Mouse (Mus musculus): ENCODE measurements around the gene Tmem214. TPM values are rescaled to one million over a fixed set of nuclear protein-coding genes. Genes with fewer than 3 reads are reported as not detected.

Gene Tmem214
- 72.3 and 72.5 TPM in 2 replicates for polyA plus RNA-seq (2014; fragmentation: Nextera tagmentation; extraction: Ambion mirVana)

- H3K27me3 ChIP-seq (ENCODE audit: insufficient read depth, low read length) = no peaks in the 10 kb centered on the region
- H3K4me2 ChIP-seq = peak within 1 kb of the TSS; percentile 82
- H3K9ac ChIP-seq = peak within 1 kb of the TSS; percentile 92; the same call in 1 of the 2 replicates
- TF ChIP-seq CTCF (IDR thresholded peaks at IDR 0.05; ENCODE audit: low read depth) = no peak
- 0 out of 2 replicates have a peak within 1 kb of the TSS, but pooled peaks have one; percentile 94 for H3K4me3 ChIP-seq (ENCODE audit: low read depth, low read length)
- no peaks in the 10 kb centered on the region for H3K4me1 ChIP-seq (ENCODE audit: insufficient read depth)
- peaks cover 21% of the 10 kb centered on the region for H3K36me3 ChIP-seq (ENCODE audit: insufficient read depth)
- ATAC-seq (ENCODE audit: insufficient read depth) = no peak
- 90% methylated on average over 3 of the region's 3 CpGs for WGBS
- H3K9me3 ChIP-seq (ENCODE audit: low read depth, low read length) = no peaks in the 10 kb centered on the region
- DNase-seq = no peak
- H3K27ac ChIP-seq (ENCODE audit: low read depth) = peak within 1 kb of the TSS; percentile 54; the same call in 1 of the 2 replicates
These were observed at the start of gene Tmem214 for GRCm38 (mm10) chr5:30867712-30868111. Gene Tmem214 (plus strand): TSS chr5:30868012.

GRCm38 (mm10) chr5:30818758-30819309 lies 49.0 kb upstream of the Tmem214 start:
- TF ChIP-seq CTCF (IDR thresholded peaks at IDR 0.05; ENCODE audit: low read depth) = no peak
- peaks cover 4% of the 10 kb centered on the region; the same call in 1 of the 2 replicates for H3K4me1 ChIP-seq (ENCODE audit: insufficient read depth)
- no peak overlapping the region for H3K9ac ChIP-seq
- H3K4me2 ChIP-seq = no peak overlapping the region
- no peak for ATAC-seq (ENCODE audit: insufficient read depth)
- WGBS = 91% methylated on average over 8 of the region's 8 CpGs
- no peaks in the 10 kb centered on the region for H3K36me3 ChIP-seq (ENCODE audit: insufficient read depth)
- no peak overlapping the region for H3K4me3 ChIP-seq (ENCODE audit: low read depth, low read length)
- no peak overlapping the region for H3K27ac ChIP-seq (ENCODE audit: low read depth)
- H3K27me3 ChIP-seq (ENCODE audit: insufficient read depth, low read length) = no peaks in the 10 kb centered on the region
- no peak for DNase-seq
- no peaks in the 10 kb centered on the region for H3K9me3 ChIP-seq (ENCODE audit: low read depth, low read length)

DNA sequence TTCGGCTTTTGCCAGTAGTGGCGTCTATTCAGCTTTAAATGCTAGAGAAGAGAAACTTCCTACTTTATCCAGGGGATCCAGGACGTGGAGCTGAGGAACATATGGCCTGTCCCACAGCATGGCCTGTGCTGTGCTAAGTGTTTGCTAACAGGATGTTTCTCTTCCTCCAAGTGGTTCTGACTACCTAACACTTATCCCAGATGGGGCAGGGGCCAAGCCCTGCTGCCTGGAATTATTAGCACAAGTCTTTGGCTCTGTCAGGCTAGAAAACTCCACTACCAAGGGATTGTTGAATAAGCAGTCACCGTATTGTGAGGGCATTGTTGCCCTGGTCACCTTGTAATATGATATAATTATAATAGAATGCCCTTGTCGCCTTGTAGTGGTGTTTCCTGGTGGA lies 45.1 kb upstream of the Tmem214 start:
- H3K4me1 ChIP-seq (ENCODE audit: insufficient read depth) = no peaks in the 10 kb centered on the region
- ATAC-seq (ENCODE audit: insufficient read depth) = no peak
- H3K9me3 ChIP-seq (ENCODE audit: low read depth, low read length) = no peaks in the 10 kb centered on the region
- whole genome bisulfite sequencing = 75% methylated on average over 5 of the region's 5 CpGs
- H3K36me3 ChIP-seq (ENCODE audit: insufficient read depth) = no peaks in the 10 kb centered on the region
- H3K27ac ChIP-seq (ENCODE audit: low read depth) = no peak overlapping the region
- no peaks in the 10 kb centered on the region for H3K27me3 ChIP-seq (ENCODE audit: insufficient read depth, low read length)
- DNase-seq = no peak
- no peak overlapping the region for H3K4me2 ChIP-seq
- H3K4me3 ChIP-seq (ENCODE audit: low read depth, low read length) = no peak overlapping the region
- TF ChIP-seq CTCF (IDR thresholded peaks at IDR 0.05; ENCODE audit: low read depth) = no peak
- no peak overlapping the region for H3K9ac ChIP-seq

GRCm38 (mm10) chr5:30823091-30823490 lies 44.7 kb upstream of the Tmem214 start:
- Histone ChIP-seq H3K4me1 (ENCODE audit: insufficient read depth) (no peaks in the 10 kb centered on the region), H3K9ac (no peak overlapping the region), H3K4me3 (ENCODE audit: low read depth, low read length) (no peak overlapping the region), H3K36me3 (ENCODE audit: insufficient read depth) (no peaks in the 10 kb centered on the region), H3K27ac (ENCODE audit: low read depth) (no peak overlapping the region), H3K9me3 (ENCODE audit: low read depth, low read length) (no peaks in the 10 kb centered on the region), H3K27me3 (ENCODE audit: insufficient read depth, low read length) (no peaks in the 10 kb centered on the region), H3K4me2 (no peak overlapping the region)
- 83% methylated on average over 3 of the region's 3 CpGs for WGBS
- no peak for TF ChIP-seq CTCF (IDR thresholded peaks at IDR 0.05; ENCODE audit: low read depth)
- DNase-seq (no peak), ATAC-seq (ENCODE audit: insufficient read depth) (no peak)

DNA sequence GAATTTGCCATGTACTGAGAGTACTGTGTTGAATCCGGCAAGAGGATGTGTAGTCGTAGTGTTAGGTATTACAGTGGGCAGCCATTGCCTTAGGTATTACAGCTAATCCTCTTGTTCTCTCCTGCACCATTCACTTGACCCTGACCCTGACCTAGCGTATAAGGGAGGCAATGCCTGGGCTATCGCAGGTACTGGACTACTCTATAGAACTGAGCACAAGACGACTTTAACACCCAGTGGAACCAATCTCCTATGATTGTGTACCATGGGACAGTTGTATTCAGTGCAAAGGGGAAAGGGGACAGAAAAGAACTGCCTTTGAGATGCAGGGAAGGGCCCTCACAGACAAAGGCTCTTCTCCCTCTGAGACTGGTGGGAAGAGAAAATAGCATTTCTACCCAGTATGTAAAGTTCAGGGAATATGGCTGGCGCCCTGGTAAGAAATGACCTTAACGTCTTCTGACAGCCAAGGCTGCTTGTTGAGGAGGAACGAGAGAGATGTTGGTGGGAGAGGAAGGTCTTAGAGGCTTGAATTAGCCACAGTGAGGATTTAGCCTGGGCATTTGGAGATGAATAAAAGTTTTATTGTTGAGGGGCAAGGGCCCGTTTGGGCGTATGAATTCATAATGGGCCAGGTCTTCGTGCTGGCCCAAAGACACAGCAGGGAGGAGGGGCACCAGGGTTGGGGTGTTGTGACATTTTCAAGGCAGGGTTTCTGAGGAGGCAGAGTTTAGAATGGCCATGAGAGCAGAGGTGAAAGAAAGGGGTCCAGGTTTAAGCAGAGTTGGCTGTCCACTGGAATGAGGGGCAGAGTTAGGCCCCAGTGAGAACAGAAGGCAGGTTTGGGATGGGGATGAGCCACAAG lies 43.5 kb upstream of the Tmem214 start:
- Histone ChIP-seq H3K4me3 (ENCODE audit: low read depth, low read length) (no peak overlapping the region), H3K4me2 (no peak overlapping the region), H3K4me1 (ENCODE audit: insufficient read depth) (no peaks in the 10 kb centered on the region), H3K27me3 (ENCODE audit: insufficient read depth, low read length) (no peaks in the 10 kb centered on the region), H3K27ac (ENCODE audit: low read depth) (no peak overlapping the region), H3K9ac (no peak overlapping the region), H3K9me3 (ENCODE audit: low read depth, low read length) (no peaks in the 10 kb centered on the region), H3K36me3 (ENCODE audit: insufficient read depth) (no peaks in the 10 kb centered on the region)
- ATAC-seq (ENCODE audit: insufficient read depth) = no peak
- TF ChIP-seq CTCF (IDR thresholded peaks at IDR 0.05; ENCODE audit: low read depth) = no peak
- no peak for DNase-seq
- WGBS = 86% methylated on average over 11 of the region's 11 CpGs

DNA sequence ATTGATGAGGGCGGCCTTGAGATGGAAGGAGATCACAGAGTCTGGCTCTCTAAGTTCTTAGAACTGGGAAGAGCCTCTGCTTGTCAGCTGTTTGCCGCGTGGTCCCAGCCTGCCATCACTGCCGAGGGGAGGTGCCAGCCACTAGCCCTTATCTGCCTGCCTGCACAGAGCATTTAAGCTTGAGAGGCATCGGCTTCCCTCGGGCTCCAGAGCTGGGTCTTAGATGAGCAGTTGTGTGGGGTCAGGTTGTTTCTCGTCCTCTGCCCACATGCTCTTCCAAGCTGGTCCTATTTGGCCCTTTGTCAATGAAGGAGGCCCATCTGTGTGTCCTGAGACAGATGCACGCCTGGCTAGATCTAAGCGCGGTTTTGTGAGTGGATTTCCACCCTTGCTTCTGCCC lies 42.6 kb upstream of the Tmem214 start:
- H3K27me3 ChIP-seq (ENCODE audit: insufficient read depth, low read length) = no peaks in the 10 kb centered on the region
- no peak for TF ChIP-seq CTCF (IDR thresholded peaks at IDR 0.05; ENCODE audit: low read depth)
- H3K4me1 ChIP-seq (ENCODE audit: insufficient read depth) = no peaks in the 10 kb centered on the region
- no peaks in the 10 kb centered on the region for H3K36me3 ChIP-seq (ENCODE audit: insufficient read depth)
- DNase-seq = no peak
- no peak overlapping the region for H3K4me3 ChIP-seq (ENCODE audit: low read depth, low read length)
- H3K27ac ChIP-seq (ENCODE audit: low read depth) = no peak overlapping the region
- H3K4me2 ChIP-seq = no peak overlapping the region
- WGBS = 56% methylated on average over 10 of the region's 10 CpGs
- H3K9ac ChIP-seq = no peak overlapping the region
- no peaks in the 10 kb centered on the region for H3K9me3 ChIP-seq (ENCODE audit: low read depth, low read length)
- ATAC-seq (ENCODE audit: insufficient read depth) = no peak

DNA sequence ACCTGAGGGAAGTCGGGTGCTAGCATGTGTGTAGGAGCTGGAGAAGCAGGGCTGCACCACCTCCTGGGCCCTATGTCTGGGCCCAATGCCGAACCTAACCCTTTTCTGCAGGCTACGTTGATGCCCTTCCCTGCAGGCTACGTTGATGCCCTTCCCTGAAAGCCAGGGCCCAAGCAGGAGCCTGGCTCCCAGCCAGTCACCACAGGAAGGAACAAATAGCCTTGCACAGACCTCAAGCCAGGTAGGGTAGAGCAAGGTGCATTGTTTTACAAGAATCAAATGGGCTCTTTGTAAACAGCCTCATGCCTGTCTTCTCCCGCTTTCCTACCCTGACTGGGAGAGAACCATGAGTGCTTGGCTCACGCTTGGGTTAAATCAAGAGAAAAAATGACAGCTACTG lies 42.0 kb upstream of the Tmem214 start:
- ATAC-seq (ENCODE audit: insufficient read depth) = no peak
- Histone ChIP-seq H3K9ac (no peak overlapping the region), H3K27ac (ENCODE audit: low read depth) (no peak overlapping the region), H3K4me1 (ENCODE audit: insufficient read depth) (no peaks in the 10 kb centered on the region), H3K9me3 (ENCODE audit: low read depth, low read length) (no peaks in the 10 kb centered on the region), H3K4me2 (no peak overlapping the region), H3K36me3 (ENCODE audit: insufficient read depth) (no peaks in the 10 kb centered on the region), H3K4me3 (ENCODE audit: low read depth, low read length) (no peak overlapping the region), H3K27me3 (ENCODE audit: insufficient read depth, low read length) (no peaks in the 10 kb centered on the region)
- no peak for TF ChIP-seq CTCF (IDR thresholded peaks at IDR 0.05; ENCODE audit: low read depth)
- WGBS = 73% methylated on average over 6 of the region's 6 CpGs
- DNase-seq = no peak
